Comparison of ENCODE assay signal across 10 mouse cellular contexts in genomic region chr16:96718221-96718620, GRCm38 (mm10).
DNase-seq lines count a peak whose midpoint lies in the region; ATAC-seq and TF ChIP-seq lines count a peak whose summit lies in the region.
"Had no signal": no experiment of that assay in that cellular context is flagged by ENCODE, and none has a peak within 500 bp of the region (broad histone marks: within the 10 kb centered on the region; RNA-seq: fewer than 3 reads in every experiment).

No protein-coding gene starts in this region.

- TF ChIP-seq CTCF in gastrocnemius, adult 2 months (IDR thresholded peaks at IDR 0.05) = peak; percentile 5; the same call in 1 of the 2 replicates
- TF ChIP-seq CTCF in testis, adult 2 months (IDR thresholded peaks at IDR 0.05; ENCODE audit: control insufficient read depth, insufficient read depth, insufficient replicate concordance, low read depth, low read length) = peak; percentile 74; the same call in 1 of the 2 replicates
- peak; percentile 60 for TF ChIP-seq CTCF in stomach, postnatal 0 days (IDR thresholded peaks at IDR 0.05; ENCODE audit: low read depth)

- H3K9me3 ChIP-seq in embryonic facial prominence, embryonic 10.5 days = no peaks in the 10 kb centered on the region
- no peaks in the 10 kb centered on the region for H3K9me3 ChIP-seq in stomach, postnatal 0 days (ENCODE audit: control insufficient read depth, low read length)
- H3K9me3 ChIP-seq: heart, embryonic 12.5 days; midbrain, embryonic 12.5 days had no signal

- no peak overlapping the region for H3K4me3 ChIP-seq in gastrocnemius, adult 2 months
- H3K4me3 ChIP-seq in testis, adult 2 months (ENCODE audit: control insufficient read depth, low read depth, low read length) = no peak overlapping the region
- H3K4me3 ChIP-seq in embryonic facial prominence, embryonic 10.5 days = no peak overlapping the region
- H3K4me3 ChIP-seq in stomach, postnatal 0 days (ENCODE audit: low read depth, low read length) = no peak overlapping the region
- H3K4me3 ChIP-seq: heart, embryonic 12.5 days; midbrain, embryonic 12.5 days had no signal

- no peak overlapping the region for H3K27ac ChIP-seq in gastrocnemius, adult 2 months
- no peak overlapping the region for H3K27ac ChIP-seq in testis, adult 2 months (ENCODE audit: control insufficient read depth, insufficient read depth, low read depth, low read length)
- H3K27ac ChIP-seq in embryonic facial prominence, embryonic 10.5 days (replicated peaks) = no peak overlapping the region
- no peak overlapping the region for H3K27ac ChIP-seq in stomach, postnatal 0 days (replicated peaks)
- H3K27ac ChIP-seq: midbrain, embryonic 12.5 days had no signal

- no peak for TF ChIP-seq POLR2A in testis, adult 2 months (IDR thresholded peaks at IDR 0.05; ENCODE audit: control insufficient read depth, low read depth, low read length)

- DNase-seq in gastrocnemius, adult 2 months = no peak
- DNase-seq in gastrocnemius, postnatal 25 days = no peak
- no peak for DNase-seq in testis, postnatal 14 days (ENCODE audit: low spot score)
- peak; percentile 38 for DNase-seq in embryonic facial prominence, embryonic 10.5 days (ENCODE audit: low spot score)
- peak; percentile 25 for DNase-seq in stomach, postnatal 0 days (ENCODE audit: low spot score)
- DNase-seq in MN1 (ENCODE audit: low spot score) = no peak
- no peak for DNase-seq in urinary bladder, postnatal 36 days (ENCODE audit: low spot score in 2 of 2)

- H3K36me3 ChIP-seq in testis, adult 2 months (ENCODE audit: control insufficient read depth, insufficient read depth, low read length) = no peaks in the 10 kb centered on the region
- H3K36me3 ChIP-seq in embryonic facial prominence, embryonic 10.5 days (replicated peaks) = no peaks in the 10 kb centered on the region
- H3K36me3 ChIP-seq in stomach, postnatal 0 days (ENCODE audit: control insufficient read depth, insufficient read depth, low read length) = no peaks in the 10 kb centered on the region
- H3K36me3 ChIP-seq: heart, embryonic 12.5 days; midbrain, embryonic 12.5 days had no signal

- no peak for TF ChIP-seq EP300 in stomach, postnatal 0 days (optimal IDR thresholded peaks at IDR 0.05)

- no peaks in the 10 kb centered on the region for H3K27me3 ChIP-seq in testis, adult 2 months (ENCODE audit: control insufficient read depth, insufficient read depth, low read length)
- no peaks in the 10 kb centered on the region for H3K27me3 ChIP-seq in embryonic facial prominence, embryonic 10.5 days (replicated peaks; ENCODE audit: low read depth, poor library complexity, severe bottlenecking)
- no peaks in the 10 kb centered on the region for H3K27me3 ChIP-seq in stomach, postnatal 0 days (ENCODE audit: control insufficient read depth, insufficient read depth, low read length)
- H3K27me3 ChIP-seq: heart, embryonic 12.5 days; midbrain, embryonic 12.5 days had no signal

- intact Hi-C loops in gastrocnemius, adult 2 months (cut with DNase I) = no loop called here

- ATAC-seq in stomach, postnatal 0 days (ENCODE audit: low FRiP score, low TSS enrichment) = no peak

- WGBS in embryonic facial prominence, embryonic 10.5 days = 6% methylated on average over 2 of the region's 2 CpGs
- 3% methylated on average over 2 of the region's 2 CpGs for WGBS in stomach, postnatal 0 days

- H3K4me1 ChIP-seq in testis, adult 2 months (ENCODE audit: control insufficient read depth, insufficient read depth, low read length) = no peaks in the 10 kb centered on the region
- H3K4me1 ChIP-seq in embryonic facial prominence, embryonic 10.5 days = no peaks in the 10 kb centered on the region
- H3K4me1 ChIP-seq in stomach, postnatal 0 days (replicated peaks; ENCODE audit: control insufficient read depth, insufficient read depth) = no peaks in the 10 kb centered on the region
- H3K4me1 ChIP-seq: heart, embryonic 12.5 days; midbrain, embryonic 12.5 days had no signal

- no peak overlapping the region for H3K4me2 ChIP-seq in stomach, postnatal 0 days (replicated peaks; ENCODE audit: low read depth)
- H3K4me2 ChIP-seq: heart, embryonic 12.5 days; midbrain, embryonic 12.5 days had no signal

- H3K9ac ChIP-seq in stomach, postnatal 0 days (ENCODE audit: low read length) = no peak overlapping the region
- H3K9ac ChIP-seq: heart, embryonic 12.5 days; midbrain, embryonic 12.5 days had no signal

Comparison
In these comparisons a context has a peak if more than half of its experiments do, and no peak if none do; other contexts are left out.
1. DNase-seq: peak in embryonic facial prominence, embryonic 10.5 days (single experiment) and stomach, postnatal 0 days (single experiment); none in gastrocnemius, adult 2 months (single experiment), gastrocnemius, postnatal 25 days (single experiment), testis, postnatal 14 days (single experiment), MN1 (single experiment) and urinary bladder, postnatal 36 days (0 of 2).
2. CTCF ChIP-seq: peak in every context shown above with its lines; median percentile 74 in testis, adult 2 months; 60 in stomach, postnatal 0 days; 5 in gastrocnemius, adult 2 months.